Mouse (Mus musculus) ES-E14 (cell line): Measurements from ENCODE around the gene Efna5. TPM values are rescaled to one million over a fixed set of nuclear protein-coding genes. Genes with fewer than 3 reads are reported as not detected.

Experiments
- DNase-seq: peaks from one replicate; pipeline ENCODE4 v3.0.0-alpha.2; 2013; ENCODE audit warnings: low read depth, low spot score
- H3K27ac ChIP-seq: 2 replicates; pipeline ENCODE4 v1.5.1; 2012; ENCODE audit warnings: low read depth, mild to moderate bottlenecking, low read length, moderate library complexity, mixed read lengths; ENCODE audit not compliant: poor library complexity, insufficient read depth, severe bottlenecking
- H3K36me3 ChIP-seq: 2 replicates; pipeline ENCODE4 v1.6.1; 2012; ENCODE audit warnings: mild to moderate bottlenecking, low read length, moderate library complexity, mixed read lengths; ENCODE audit not compliant: control insufficient read depth, poor library complexity, insufficient read depth, severe bottlenecking
- H3K4me1 ChIP-seq, 2 experiments: fragments of 150-350 bp in 1 of 2; sonication (generic) in 1 of 2; 2 replicates each; pipeline ENCODE4 v1.6.1; 2012; ENCODE audit warnings: low read length in 2 of 2, mild to moderate bottlenecking in 1 of 2, mixed read lengths in 1 of 2; ENCODE audit not compliant: control insufficient read depth in 2 of 2, insufficient read depth in 2 of 2, poor library complexity in 1 of 2
- H3K4me3 ChIP-seq, 2 experiments: fragments of 150-350 bp in 1 of 2; sonication (generic) in 1 of 2; 2 replicates each; pipeline ENCODE4 v1.5.1; 2012; ENCODE audit warnings: low read length in 2 of 2, low read depth in 1 of 2, mild to moderate bottlenecking in 1 of 2, mixed read lengths in 1 of 2; ENCODE audit not compliant: insufficient read depth in 1 of 2, poor library complexity in 1 of 2, severe bottlenecking in 1 of 2
- H3K9ac ChIP-seq: 2 replicates; pipeline ENCODE4 v1.6.1; 2012; ENCODE audit warnings: low read depth, mild to moderate bottlenecking, low read length, mixed read lengths; ENCODE audit not compliant: poor library complexity, insufficient read depth, severe bottlenecking
- H3K9me3 ChIP-seq: fragments of 150-350 bp; sonication (generic); 2 replicates; pipeline ENCODE4 v1.6.1; 2012; ENCODE audit warnings: low read depth, mild to moderate bottlenecking, low read length; ENCODE audit not compliant: control insufficient read depth, insufficient read depth
- CHD2 ChIP-seq: IDR thresholded peaks from 2 replicates; pipeline ENCODE4 v1.6.1; 2014; ENCODE audit warnings: mild to moderate bottlenecking, low read depth, low read length, inconsistent platforms
- HCFC1 ChIP-seq: IDR thresholded peaks from 2 replicates; pipeline ENCODE4 v1.6.1; 2012; ENCODE audit warnings: low read length, inconsistent platforms, borderline replicate concordance; ENCODE audit not compliant: insufficient read depth
- MAFK ChIP-seq: IDR thresholded peaks from 2 replicates; pipeline ENCODE4 v1.6.1; 2014; ENCODE audit warnings: mild to moderate bottlenecking, low read depth, low read length, inconsistent platforms; ENCODE audit not compliant: insufficient read depth
- ZC3H11A ChIP-seq: IDR thresholded peaks from 2 replicates; pipeline ENCODE4 v1.6.1; 2012; ENCODE audit warnings: low read depth, mild to moderate bottlenecking, inconsistent platforms, low read length, borderline replicate concordance
- ZNF384 ChIP-seq: IDR thresholded peaks from 2 replicates; pipeline ENCODE4 v1.6.1; 2012; ENCODE audit warnings: low read depth, low read length, inconsistent platforms
- in situ Hi-C, 2 experiments: fragments of 600-800 bp; cut with MboI; formaldehyde crosslinking; loops; one replicate each; pipeline ENCODE4 v1.15.1; 2025; ENCODE audit warnings: low sequenced_read_pairs in 2 of 2, inconsistent platforms in 1 of 2; ENCODE audit not compliant: unreplicated experiment in 2 of 2
- total RNA-seq: library from RNA; depleted of rRNA; stranded (reverse); fragments of 300-350 nt; gene quantifications from 2 replicates; pipeline ENCODE4 v1.2.3, GENCODE M21; 2012

Efna5 gene
- total RNA-seq, 1 experiment: 3.8 TPM

DNA sequence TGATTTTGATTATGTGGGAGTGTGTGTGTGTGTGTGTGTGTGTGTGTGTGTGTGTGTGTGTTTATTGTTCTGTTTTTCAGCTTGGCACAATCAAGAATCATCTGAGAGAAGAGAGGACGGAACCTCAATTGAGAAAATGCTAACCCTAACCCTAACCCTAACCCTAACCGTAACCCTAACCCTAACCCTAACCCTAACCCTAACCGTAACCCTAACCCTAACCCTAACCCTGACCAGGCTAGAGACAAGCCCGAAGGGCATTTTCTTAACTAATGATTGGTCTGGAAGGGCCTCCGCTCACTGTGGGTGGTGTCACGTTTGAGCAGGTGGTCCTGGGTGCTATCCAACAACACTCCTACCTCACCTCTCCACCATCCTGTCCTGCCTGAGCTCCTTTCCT lies 143.7 kb downstream of the Efna5 start:
- no peak for DNase-seq
- Histone ChIP-seq H3K27ac (no peak overlapping the region), H3K36me3 (no peaks in the 10 kb centered on the region), H3K4me1 (no peaks in the 10 kb centered on the region), H3K4me3 (no peak overlapping the region), H3K9me3 (no peaks in the 10 kb centered on the region), H3K9ac (no peak overlapping the region)
- in situ Hi-C loops: no loop called here
- no peak for TF ChIP-seq ZC3H11A
- TF ChIP-seq CHD2: no peak
- no peak for TF ChIP-seq MAFK
- no peak for TF ChIP-seq HCFC1
- TF ChIP-seq ZNF384: no peak

DNA sequence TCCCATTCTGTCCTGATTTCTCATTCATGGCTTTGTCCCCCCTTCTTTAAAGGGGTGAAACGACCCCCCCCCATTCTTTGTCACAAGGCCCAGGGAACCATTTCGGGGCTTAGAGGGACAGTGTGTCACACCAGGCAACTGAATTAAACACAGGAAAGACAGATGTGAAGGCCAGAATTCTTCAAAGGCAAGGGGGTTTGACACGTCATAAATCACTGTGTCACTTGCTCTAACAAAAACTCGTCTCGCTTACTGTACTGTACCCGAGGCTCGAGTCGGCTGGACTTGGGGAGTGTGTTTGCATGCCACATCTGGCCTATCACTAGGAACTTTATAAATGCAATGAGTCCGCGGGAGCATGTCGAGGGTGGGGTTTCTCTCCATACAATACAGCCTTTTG lies 145.2 kb downstream of the Efna5 start:
- no peaks in the 10 kb centered on the region for H3K9me3 ChIP-seq
- no peak overlapping the region for H3K9ac ChIP-seq
- no peak overlapping the region for H3K4me3 ChIP-seq
- no peaks in the 10 kb centered on the region for H3K4me1 ChIP-seq
- in situ Hi-C loops: no loop called here
- no peak overlapping the region for H3K27ac ChIP-seq
- TF ChIP-seq ZNF384: no peak
- no peak for TF ChIP-seq HCFC1
- TF ChIP-seq CHD2: no peak
- no peak for TF ChIP-seq MAFK
- TF ChIP-seq ZC3H11A: no peak
- DNase-seq: no peak
- no peaks in the 10 kb centered on the region for H3K36me3 ChIP-seq

DNA sequence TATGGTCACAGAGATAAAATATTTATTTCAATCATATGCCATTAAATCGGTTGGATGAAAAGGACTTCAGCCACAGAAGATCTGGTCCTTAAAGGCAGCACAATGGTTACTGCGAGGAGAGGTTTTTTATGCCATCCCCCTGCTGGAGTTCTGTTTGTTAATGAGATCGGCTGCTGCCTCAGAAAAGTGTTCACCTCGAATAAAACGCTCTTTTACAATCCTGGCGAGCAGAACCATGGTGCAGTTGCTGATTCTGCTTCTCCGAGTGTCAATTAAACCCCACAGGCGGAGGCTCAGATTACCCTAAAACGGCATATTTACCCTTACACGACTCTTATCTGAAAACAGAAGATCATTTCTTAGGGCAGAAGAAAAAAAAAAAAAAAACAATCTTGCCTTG lies 146.2 kb downstream of the Efna5 start:
- H3K27ac ChIP-seq: no peak overlapping the region
- no peaks in the 10 kb centered on the region for H3K9me3 ChIP-seq
- TF ChIP-seq MAFK (no peak), ZNF384 (no peak), CHD2 (no peak), HCFC1 (no peak), ZC3H11A (no peak)
- H3K4me3 ChIP-seq: no peak overlapping the region
- no peaks in the 10 kb centered on the region for H3K4me1 ChIP-seq
- DNase-seq: no peak
- H3K9ac ChIP-seq: no peak overlapping the region
- in situ Hi-C loops: no loop called here
- H3K36me3 ChIP-seq: no peaks in the 10 kb centered on the region

GRCm38 (mm10) chr17:62734067-62734466 lies 147.1 kb downstream of the Efna5 start:
- H3K36me3 ChIP-seq: no peaks in the 10 kb centered on the region
- no peak for TF ChIP-seq ZNF384
- TF ChIP-seq MAFK: no peak
- no peak for TF ChIP-seq ZC3H11A
- no peak for TF ChIP-seq CHD2
- no peak for TF ChIP-seq HCFC1
- no peak overlapping the region for H3K27ac ChIP-seq
- H3K9ac ChIP-seq: no peak overlapping the region
- in situ Hi-C loops: no loop called here
- H3K9me3 ChIP-seq: no peaks in the 10 kb centered on the region
- H3K4me3 ChIP-seq: no peak overlapping the region
- DNase-seq: no peak
- H3K4me1 ChIP-seq: no peaks in the 10 kb centered on the region

GRCm38 (mm10) chr17:62729754-62730470 lies 151.2 kb downstream of the Efna5 start:
- no peak overlapping the region for H3K4me3 ChIP-seq
- no peak for DNase-seq
- in situ Hi-C loops: no loop called here
- no peak overlapping the region for H3K9ac ChIP-seq
- H3K9me3 ChIP-seq: no peaks in the 10 kb centered on the region
- no peak overlapping the region for H3K27ac ChIP-seq
- H3K36me3 ChIP-seq: no peaks in the 10 kb centered on the region
- TF ChIP-seq MAFK (no peak), HCFC1 (no peak), ZNF384 (no peak), ZC3H11A (no peak), CHD2 (no peak)
- no peaks in the 10 kb centered on the region for H3K4me1 ChIP-seq
